Mouse (Mus musculus) heart, postnatal 4 days (tissue): ENCODE measurements around the gene Gm42674. TPM values are rescaled to one million over a fixed set of nuclear protein-coding genes. Genes with fewer than 3 reads are reported as not detected.
A peak's percentile ranks its signal among the peaks of the same experiment; 100 is the strongest.

Experiments
- DNase-seq: peaks from one replicate; pipeline ENCODE4 v3.0.0; 2021
- total RNA-seq, 2 experiments: library from RNA; stranded (reverse); gene quantifications; 2 replicates each; pipeline ENCODE4 v1.2.3; 2021

The Gm42674 gene
- total RNA-seq, 2 experiments from 2014 or later: not detected

GRCm38 (mm10) chr3:90599401-90599800 lies 2.3 kb upstream of the Gm42674 start:
- no peak for DNase-seq

GRCm38 (mm10) chr3:90600036-90600435 lies 1.7 kb upstream of the Gm42674 start:
- no peak for DNase-seq

GRCm38 (mm10) chr3:90600458-90601195 lies 1.1 kb upstream of the Gm42674 start:
- no peak for DNase-seq

- DNase-seq: no peak
Measured at GRCm38 (mm10) chr3:90603623-90604022, 1.9 kb downstream of the Gm42674 start, which contains the start of gene S100a4. TSS of gene S100a4 (plus strand) at chr3:90603771.

- peak; percentile 86 for DNase-seq
Measured at GRCm38 (mm10) chr3:90604416-90604815, 2.7 kb downstream of the Gm42674 start.

DNA sequence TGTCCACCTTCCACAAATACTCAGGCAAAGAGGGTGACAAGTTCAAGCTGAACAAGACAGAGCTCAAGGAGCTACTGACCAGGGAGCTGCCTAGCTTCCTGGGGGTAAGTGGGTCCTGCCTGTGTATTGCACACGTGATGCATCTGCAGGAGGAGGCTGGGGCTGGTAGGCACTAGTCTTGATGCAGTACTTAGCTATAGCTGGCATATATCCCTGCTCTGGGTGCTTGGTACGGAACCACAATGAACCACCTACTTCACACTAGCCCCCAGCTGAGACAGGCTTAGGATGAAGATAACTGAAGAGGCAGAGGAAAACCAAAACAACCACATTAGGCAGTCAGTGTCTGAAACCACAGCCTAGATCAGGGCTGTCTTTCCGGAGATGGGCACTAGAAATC lies 3.3 kb downstream of the Gm42674 start:
- no peak for DNase-seq

- no peak for DNase-seq
Measured at GRCm38 (mm10) chr3:90605736-90606135, 4.0 kb downstream of the Gm42674 start.

GRCm38 (mm10) chr3:90606185-90606584 lies 4.5 kb downstream of the Gm42674 start:
- DNase-seq: no peak

DNA sequence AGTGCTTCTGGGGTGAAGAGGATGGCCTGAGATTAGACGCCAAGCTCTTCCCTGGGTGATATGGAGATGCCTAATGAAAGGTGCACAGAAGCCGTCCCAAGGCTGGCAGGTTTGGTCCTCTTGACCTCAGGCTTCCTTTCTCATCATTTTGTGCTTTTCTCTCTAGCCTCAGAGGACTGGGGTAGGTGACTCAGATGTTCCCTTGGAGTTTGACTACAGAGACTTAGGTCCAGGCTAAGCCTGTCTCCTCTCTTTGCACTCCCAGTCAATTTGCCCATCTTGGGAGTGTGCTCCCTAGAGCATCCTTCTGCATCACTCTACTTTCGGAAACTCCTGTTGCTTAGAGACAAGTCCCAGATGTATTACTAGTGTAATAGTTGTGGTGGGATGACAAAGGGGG lies 5.7 kb downstream of the Gm42674 start:
- DNase-seq: no peak

DNA sequence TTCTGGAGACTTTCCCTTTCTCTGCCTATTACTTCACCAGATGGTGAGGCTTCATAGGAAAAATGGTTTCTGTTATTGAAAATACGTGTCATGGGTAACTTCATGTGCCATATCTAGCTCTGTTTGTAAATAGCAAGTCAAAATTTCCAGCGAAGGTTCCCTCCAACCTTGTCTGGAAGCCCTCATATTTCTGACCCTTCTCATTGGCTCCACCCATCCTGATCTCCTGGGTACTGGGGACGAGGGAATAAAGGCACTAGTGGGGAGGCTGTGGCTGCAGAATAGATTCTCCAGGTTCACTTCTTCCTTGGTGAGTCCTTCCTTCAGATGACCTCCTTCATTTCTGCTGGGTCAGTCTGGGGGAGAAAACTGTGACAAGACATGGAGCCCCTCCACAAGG lies 6.5 kb downstream of the Gm42674 start, which contains the start of gene S100a5:
S100a5 (plus strand) TSS at position 301 of the 400 bp plus-strand sequence.
- DNase-seq: no peak

GRCm38 (mm10) chr3:90609102-90609501 lies 7.4 kb downstream of the Gm42674 start:
- DNase-seq: no peak

- no peak for DNase-seq
Measured at GRCm38 (mm10) chr3:90611494-90611893, 9.8 kb downstream of the Gm42674 start.

- DNase-seq: no peak
Measured at GRCm38 (mm10) chr3:90612061-90612460, 10.4 kb downstream of the Gm42674 start.

DNA sequence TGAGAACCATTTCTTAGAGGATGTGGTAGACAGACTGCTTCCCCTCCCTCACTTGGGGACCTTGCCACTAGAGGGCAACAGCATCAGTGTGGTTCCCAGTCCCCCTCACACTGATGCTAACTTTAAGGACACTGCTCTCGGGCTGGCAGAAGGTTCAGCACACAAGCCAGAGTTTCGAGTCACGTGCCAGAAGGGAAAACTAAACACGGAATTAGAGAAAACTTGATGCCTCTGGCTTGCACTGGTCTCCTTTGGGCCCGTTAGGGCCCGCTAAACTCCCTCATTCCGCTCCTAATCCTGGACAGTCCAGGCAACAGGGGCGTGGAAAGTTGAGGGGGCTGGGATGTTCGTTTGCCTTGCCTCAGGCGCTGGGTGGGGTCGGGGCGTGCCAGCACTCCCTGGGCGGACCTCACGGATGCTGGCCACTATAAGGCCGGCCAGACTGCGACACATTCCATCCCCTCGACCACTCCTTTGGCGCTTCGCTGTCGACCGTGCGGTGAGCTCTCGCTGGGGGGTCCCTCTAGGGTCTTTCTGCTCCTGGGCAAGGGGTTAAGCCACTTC lies 11.1 kb downstream of the Gm42674 start, which contains the start of gene S100a6:
S100a6 (plus strand) TSS at position 155 of the 564 bp plus-strand sequence.
- DNase-seq: peak; percentile 71

GRCm38 (mm10) chr3:90613461-90614147 lies 11.9 kb downstream of the Gm42674 start:
- no peak for DNase-seq

GRCm38 (mm10) chr3:90614148-90614530 lies 12.4 kb downstream of the Gm42674 start:
- DNase-seq: no peak

- DNase-seq: no peak
Measured at GRCm38 (mm10) chr3:90614611-90615251, 13.0 kb downstream of the Gm42674 start.

DNA sequence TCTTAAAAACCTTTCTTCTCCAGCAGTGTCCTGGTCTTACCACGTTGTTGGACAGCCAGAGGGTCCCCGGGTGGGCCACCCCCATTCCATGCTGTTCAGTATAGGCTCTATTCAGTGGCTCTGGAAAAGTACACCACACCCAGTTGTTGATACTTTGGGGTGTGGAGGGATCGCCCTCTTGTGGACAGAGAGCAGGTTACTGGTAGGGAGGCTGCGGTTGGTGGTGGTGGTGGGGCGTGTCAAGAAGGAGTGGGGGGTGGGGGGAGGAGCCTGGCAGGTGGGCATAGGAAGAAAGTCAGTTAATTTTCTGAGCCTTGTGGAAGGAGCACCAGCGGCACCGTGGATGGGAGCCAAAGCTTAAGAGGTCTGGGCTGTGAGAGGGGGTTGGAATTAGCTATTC lies 13.7 kb downstream of the Gm42674 start:
- DNase-seq: peak; percentile 84

GRCm38 (mm10) chr3:90615911-90616310 lies 14.2 kb downstream of the Gm42674 start:
- DNase-seq: no peak

GRCm38 (mm10) chr3:90617586-90617985 lies 15.9 kb downstream of the Gm42674 start:
- DNase-seq: no peak

DNA sequence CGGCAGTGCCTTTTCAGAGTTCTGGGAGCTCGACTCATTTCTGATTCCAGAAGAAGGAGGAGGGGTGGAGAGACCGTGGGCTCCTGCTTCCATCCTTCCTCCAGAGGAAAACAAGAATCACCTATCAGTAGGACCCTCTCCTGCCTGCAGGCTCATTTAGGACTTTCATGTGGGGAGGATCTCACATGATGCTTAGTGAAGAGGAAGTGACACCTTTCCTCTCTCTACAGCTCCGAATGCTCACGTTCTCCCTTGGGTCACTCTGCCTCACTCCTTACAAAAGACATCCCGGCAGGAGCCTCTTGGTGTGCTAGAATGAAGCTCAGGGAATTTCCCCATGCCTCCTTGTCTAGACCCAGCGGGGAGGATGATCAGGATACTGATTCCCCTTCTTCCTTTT lies 19.8 kb downstream of the Gm42674 start:
- DNase-seq: no peak

DNA sequence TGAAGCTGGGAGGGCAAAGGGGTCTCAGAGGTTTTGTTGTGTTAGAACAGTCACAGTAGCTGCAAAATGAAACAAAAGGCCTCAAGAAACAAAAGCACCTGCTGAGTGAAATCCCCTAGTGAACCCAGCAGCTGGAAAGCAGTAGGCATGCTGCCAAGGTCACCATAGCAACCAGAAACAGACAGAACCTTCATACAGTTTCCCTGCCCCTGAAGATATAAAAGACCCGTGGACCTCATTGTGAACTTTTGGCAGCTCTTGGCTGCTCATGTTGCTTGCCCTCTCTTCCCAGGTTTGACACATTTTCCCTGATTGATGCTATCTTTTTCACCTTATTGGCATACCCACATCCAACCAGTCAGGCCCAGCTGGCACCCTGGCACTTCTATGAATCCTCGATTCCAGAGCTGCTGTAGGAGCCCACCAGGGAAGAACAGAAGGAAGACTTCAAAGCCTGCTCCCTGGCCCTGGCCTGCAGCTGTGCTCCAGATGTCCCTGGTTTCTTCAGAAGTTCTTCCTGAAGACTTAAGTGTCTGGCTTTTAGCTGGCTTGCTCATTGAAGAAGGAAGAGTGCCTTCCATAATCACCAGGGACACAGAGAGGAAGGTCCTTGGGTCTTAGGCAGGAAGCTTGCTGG lies 21.8 kb downstream of the Gm42674 start:
- DNase-seq: peak; percentile 92
